Mouse (Mus musculus): ENCODE data around the gene Mrgprf. TPM values are rescaled to one million over a fixed set of nuclear protein-coding genes. Genes with fewer than 3 reads are reported as not detected.

Mrgprf gene
- polyA plus RNA-seq, 1 experiment = not detected

- Histone ChIP-seq H3K4me1 (ENCODE audit: control insufficient read depth, insufficient read depth, low read length) (no peaks in the 10 kb centered on the region; the same call in 1 of the 2 replicates), H3K27ac (ENCODE audit: insufficient read depth, low read depth, low read length) (no peak overlapping the region), H3K4me3 (ENCODE audit: insufficient read depth, low read depth, low read length) (no peak overlapping the region)
- TF ChIP-seq POLR2A (IDR thresholded peaks at IDR 0.05; ENCODE audit: insufficient read depth, low read depth, low read length) (no peak), CTCF (IDR thresholded peaks at IDR 0.05; ENCODE audit: insufficient read depth, low read depth, low read length) (no peak)
- WGBS = 75% methylated on average over 30 of the region's 30 CpGs
These were observed 7.5 kb downstream of the Mrgprf start for GRCm38 (mm10) chr7:145308061-145308675.

GRCm38 (mm10) chr7:145308866-145309265 is 8.2 kb downstream of the Mrgprf start:
- Histone ChIP-seq H3K4me1 (ENCODE audit: control insufficient read depth, insufficient read depth, low read length) (no peaks in the 10 kb centered on the region; the same call in 1 of the 2 replicates), H3K4me3 (ENCODE audit: insufficient read depth, low read depth, low read length) (no peak overlapping the region), H3K27ac (ENCODE audit: insufficient read depth, low read depth, low read length) (no peak overlapping the region)
- no peak for TF ChIP-seq CTCF (IDR thresholded peaks at IDR 0.05; ENCODE audit: insufficient read depth, low read depth, low read length)
- TF ChIP-seq POLR2A (IDR thresholded peaks at IDR 0.05; ENCODE audit: insufficient read depth, low read depth, low read length) = no peak
- 54% methylated on average over 4 of the region's 4 CpGs for WGBS

DNA sequence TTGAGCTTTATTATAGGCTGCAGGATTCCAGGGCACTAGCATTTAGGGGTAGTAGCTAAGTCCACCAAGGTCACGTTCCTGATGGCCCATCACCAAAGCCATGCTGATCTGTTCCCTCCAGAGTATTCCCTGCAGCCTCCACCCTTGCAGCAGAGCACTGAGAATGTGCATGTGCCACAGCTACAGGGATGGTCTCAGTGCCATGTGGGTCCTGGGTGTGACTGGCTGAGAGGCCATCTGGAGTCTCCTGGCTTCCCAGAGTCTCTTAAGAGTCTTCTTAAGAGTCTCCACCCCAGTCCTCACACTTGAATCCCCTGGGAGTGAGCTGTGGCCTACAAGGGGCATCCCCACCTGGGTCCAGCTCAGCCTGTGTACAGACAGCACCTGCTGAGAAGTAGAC is 9.2 kb downstream of the Mrgprf start:
- 93% methylated on average over 1 of the region's 1 CpGs for WGBS

DNA sequence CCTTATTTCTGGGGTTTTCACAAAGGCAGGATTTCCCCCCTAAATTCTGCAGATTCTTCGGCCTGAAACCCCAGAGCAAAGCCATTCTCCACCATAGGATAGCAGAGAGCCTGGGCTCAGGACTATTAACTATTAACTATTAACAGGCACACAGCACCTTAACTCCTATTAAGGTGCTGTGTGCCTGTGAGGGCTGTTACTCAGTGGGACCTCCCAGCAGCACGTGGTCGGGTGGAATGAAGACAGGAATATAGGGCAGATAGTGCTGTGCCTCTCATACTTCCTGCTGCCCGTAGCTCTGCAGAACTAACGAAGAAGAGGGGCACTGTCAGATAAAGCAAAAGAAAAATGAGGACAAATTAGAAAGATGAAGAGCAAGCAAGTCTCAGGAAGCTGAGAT is 9.9 kb downstream of the Mrgprf start:
- Histone ChIP-seq H3K4me1 (ENCODE audit: control insufficient read depth, insufficient read depth, low read length) (no peaks in the 10 kb centered on the region; the same call in 1 of the 2 replicates), H3K4me3 (ENCODE audit: insufficient read depth, low read depth, low read length) (no peak overlapping the region), H3K27ac (ENCODE audit: insufficient read depth, low read depth, low read length) (no peak overlapping the region)
- TF ChIP-seq CTCF (IDR thresholded peaks at IDR 0.05; ENCODE audit: insufficient read depth, low read depth, low read length) (no peak), POLR2A (IDR thresholded peaks at IDR 0.05; ENCODE audit: insufficient read depth, low read depth, low read length) (no peak)
- WGBS = 83% methylated on average over 5 of the region's 5 CpGs

More for the DNA sequence above, 9.2 kb downstream of the Mrgprf start:
- TF ChIP-seq POLR2A (IDR thresholded peaks at IDR 0.05; ENCODE audit: insufficient read depth, low read depth, low read length) (no peak), CTCF (IDR thresholded peaks at IDR 0.05; ENCODE audit: insufficient read depth, low read depth, low read length) (no peak)
- no peak overlapping the region for H3K27ac ChIP-seq (ENCODE audit: insufficient read depth, low read depth, low read length)
- no peaks in the 10 kb centered on the region; the same call in 1 of the 2 replicates for H3K4me1 ChIP-seq (ENCODE audit: control insufficient read depth, insufficient read depth, low read length)
- H3K4me3 ChIP-seq (ENCODE audit: insufficient read depth, low read depth, low read length) = no peak overlapping the region

- no peak overlapping the region for H3K4me3 ChIP-seq (ENCODE audit: insufficient read depth, low read depth, low read length)
- TF ChIP-seq POLR2A (IDR thresholded peaks at IDR 0.05; ENCODE audit: insufficient read depth, low read depth, low read length) (no peak), CTCF (IDR thresholded peaks at IDR 0.05; ENCODE audit: insufficient read depth, low read depth, low read length) (no peak)
- no peak overlapping the region for H3K27ac ChIP-seq (ENCODE audit: insufficient read depth, low read depth, low read length)
- H3K4me1 ChIP-seq (ENCODE audit: control insufficient read depth, insufficient read depth, low read length) = no peaks in the 10 kb centered on the region; the same call in 1 of the 2 replicates
- 68% methylated on average over 3 of the region's 3 CpGs for WGBS
These were observed 11.5 kb downstream of the Mrgprf start for GRCm38 (mm10) chr7:145312137-145312536.

GRCm38 (mm10) chr7:145314785-145315411 is 14.3 kb downstream of the Mrgprf start, which contains the start of gene Mrgprd:
Mrgprd (plus strand) TSS chr7:145314835.
- Histone ChIP-seq H3K27ac (ENCODE audit: insufficient read depth, low read depth, low read length) (no peak within 1 kb of the TSS), H3K4me3 (ENCODE audit: insufficient read depth, low read depth, low read length) (no peak within 1 kb of the TSS), H3K4me1 (ENCODE audit: control insufficient read depth, insufficient read depth, low read length) (no peaks in the 10 kb centered on the region)
- TF ChIP-seq POLR2A (IDR thresholded peaks at IDR 0.05; ENCODE audit: insufficient read depth, low read depth, low read length) (no peak), CTCF (IDR thresholded peaks at IDR 0.05; ENCODE audit: insufficient read depth, low read depth, low read length) (no peak)
- 92% methylated on average over 6 of the region's 6 CpGs for WGBS

DNA sequence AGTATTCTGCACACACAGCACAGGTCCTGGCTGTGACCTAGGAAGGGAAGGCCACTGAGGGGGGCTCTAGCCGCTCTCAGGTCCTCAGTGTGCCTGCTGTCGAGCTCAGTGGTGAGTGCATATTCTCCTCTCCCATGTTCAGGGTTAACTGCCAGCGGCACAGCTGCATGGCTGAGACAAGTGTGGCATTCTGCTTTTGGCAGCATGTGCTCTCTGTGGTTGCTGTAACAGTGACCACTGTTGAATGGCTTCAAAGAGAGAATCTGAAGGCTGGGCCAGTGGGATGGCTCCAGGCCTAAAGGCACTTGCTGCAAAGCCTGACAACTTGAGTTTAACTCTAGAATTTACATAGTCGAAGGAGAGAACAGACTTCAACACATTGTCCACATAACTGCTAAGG is 16.9 kb downstream of the Mrgprf start:
- Histone ChIP-seq H3K4me3 (ENCODE audit: insufficient read depth, low read depth, low read length) (no peak overlapping the region), H3K27ac (ENCODE audit: insufficient read depth, low read depth, low read length) (no peak overlapping the region), H3K4me1 (ENCODE audit: control insufficient read depth, insufficient read depth, low read length) (no peaks in the 10 kb centered on the region)
- TF ChIP-seq CTCF (IDR thresholded peaks at IDR 0.05; ENCODE audit: insufficient read depth, low read depth, low read length) = no peak
- 54% methylated on average over 4 of the region's 4 CpGs for WGBS

- WGBS = 75% methylated on average over 3 of the region's 3 CpGs
- no peak for TF ChIP-seq POLR2A (IDR thresholded peaks at IDR 0.05; ENCODE audit: insufficient read depth, low read depth, low read length)
- no peak for TF ChIP-seq CTCF (IDR thresholded peaks at IDR 0.05; ENCODE audit: insufficient read depth, low read depth, low read length)
- H3K27ac ChIP-seq (ENCODE audit: insufficient read depth, low read depth, low read length) = no peak overlapping the region
- H3K4me1 ChIP-seq (ENCODE audit: control insufficient read depth, insufficient read depth, low read length) = no peaks in the 10 kb centered on the region
- H3K4me3 ChIP-seq (ENCODE audit: insufficient read depth, low read depth, low read length) = no peak overlapping the region
These were observed 18.9 kb downstream of the Mrgprf start for GRCm38 (mm10) chr7:145319481-145319880.

DNA sequence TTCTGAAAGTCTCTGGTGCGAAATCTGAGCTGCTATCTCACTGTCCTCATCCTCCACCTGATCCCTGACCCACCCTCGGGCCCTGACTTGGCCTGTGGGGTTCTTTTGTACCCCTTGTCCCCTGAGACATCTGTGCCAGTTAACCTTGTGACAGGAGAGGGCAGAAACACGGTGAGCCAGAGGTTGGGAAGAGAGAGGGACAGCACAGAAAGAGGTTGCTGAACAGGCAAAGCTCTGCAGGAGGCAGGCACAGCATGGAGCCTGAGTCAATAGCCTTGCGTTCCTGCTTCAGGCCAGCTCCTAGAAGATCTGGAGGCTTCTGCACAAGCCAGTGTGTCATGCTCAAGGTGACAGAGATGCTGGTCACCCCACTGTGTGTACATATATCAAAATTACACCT is 23.0 kb downstream of the Mrgprf start:
- WGBS = 40% methylated on average over 4 of the region's 4 CpGs
- Histone ChIP-seq H3K4me1 (ENCODE audit: control insufficient read depth, insufficient read depth, low read length) (no peaks in the 10 kb centered on the region), H3K27ac (ENCODE audit: insufficient read depth, low read depth, low read length) (no peak overlapping the region), H3K4me3 (ENCODE audit: insufficient read depth, low read depth, low read length) (no peak overlapping the region)
- no peak for TF ChIP-seq CTCF (IDR thresholded peaks at IDR 0.05; ENCODE audit: insufficient read depth, low read depth, low read length)
- no peak for TF ChIP-seq POLR2A (IDR thresholded peaks at IDR 0.05; ENCODE audit: insufficient read depth, low read depth, low read length)

Measured in olfactory bulb, adult 2 months (tissue).